Mouse (Mus musculus) forebrain, embryonic 16.5 days (tissue): ENCODE data around the gene Kif28. TPM values are rescaled to one million over a fixed set of nuclear protein-coding genes. Genes with fewer than 3 reads are reported as not detected.

ENCODE experiments used
- polyA plus RNA-seq: library from polyadenylated mRNA; unstranded; fragments of >200 nt; fragmentation: Nextera tagmentation; extraction: Ambion mirVana; gene quantifications from 2 replicates; pipeline ENCODE4 v1.2.1, GENCODE M21; 2015

Gene Kif28
- polyA plus RNA-seq, 1 experiment from 2014 or later, result not detected

Other genes starting within 250 kb of the Kif28 start
- 29.3 and 29.4 TPM in 2 replicates for gene Smyd3, start 227.2 kb downstream of the Kif28 start, polyA plus RNA-seq
- 45.5 and 52.0 TPM in 2 replicates for gene Tfb2m, start 199.0 kb downstream of the Kif28 start, polyA plus RNA-seq
- 32.4 and 34.0 TPM in 2 replicates for gene Cnst, start 198.9 kb downstream of the Kif28 start, polyA plus RNA-seq
- 117 and 128 TPM in 2 replicates for gene Sccpdh, start 77.1 kb downstream of the Kif28 start, polyA plus RNA-seq
- gene Gm10518, start 58.1 kb upstream of the Kif28 start, polyA plus RNA-seq, result not detected in 2 replicates
- gene Ahctf1, start 58.4 kb upstream of the Kif28 start, polyA plus RNA-seq, result 19.9 and 20.1 TPM in 2 replicates
- gene Cdc42bpa, start 215.2 kb upstream of the Kif28 start, polyA plus RNA-seq, result 28.6 and 31.4 TPM in 2 replicates